Mouse (Mus musculus): ENCODE measurements around the gene Olfr97. TPM values are rescaled to one million over a fixed set of nuclear protein-coding genes. Genes with fewer than 3 reads are reported as not detected.

Olfr97 gene
- polyA plus RNA-seq, 1 experiment = not detected

DNA sequence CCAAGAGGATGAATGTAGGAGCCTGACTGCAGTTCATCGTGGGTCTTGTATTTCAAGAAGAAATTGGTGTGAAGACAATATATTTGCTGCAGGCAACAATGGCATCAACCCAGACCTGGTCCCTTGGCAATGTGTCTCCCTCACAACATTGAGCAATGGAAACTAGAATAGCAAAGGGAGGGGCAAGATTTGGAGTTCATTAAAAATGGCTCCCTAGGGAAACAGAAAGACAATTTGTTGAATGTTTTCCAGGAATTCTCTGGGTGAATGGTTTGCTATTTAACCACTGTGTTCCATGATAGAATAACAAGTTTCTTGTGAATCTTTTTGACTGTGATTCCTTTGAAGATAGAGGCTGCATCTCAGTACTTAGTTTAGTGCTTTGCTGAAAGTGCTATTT is 26.5 kb upstream of the Olfr97 start, which contains the start of gene Olfr98:
Gene Olfr98, minus strand, starts transcription at position 124 of the 400 bp plus-strand sequence.
- DNase-seq = no peak
- Histone ChIP-seq H3K4me3 (ENCODE audit: control insufficient read depth, insufficient read depth, low read length) (no peak within 1 kb of the TSS), H3K4me1 (replicated peaks; ENCODE audit: control insufficient read depth, insufficient read depth, low read length) (no peaks in the 10 kb centered on the region), H3K27me3 (ENCODE audit: control insufficient read depth, insufficient read depth, low read length) (no peaks in the 10 kb centered on the region), H3K36me3 (ENCODE audit: control insufficient read depth, insufficient read depth, low read length) (no peaks in the 10 kb centered on the region), H3K27ac (ENCODE audit: control insufficient read depth, insufficient read depth, low read length) (no peak within 1 kb of the TSS)
- WGBS = 90% methylated on average over 1 of the region's 1 CpGs
- no peak for TF ChIP-seq CTCF (IDR thresholded peaks at IDR 0.05; ENCODE audit: borderline replicate concordance, control insufficient read depth, extremely low read depth, insufficient read depth, low read length, poor library complexity)
- TF ChIP-seq POLR2A (IDR thresholded peaks at IDR 0.05; ENCODE audit: control insufficient read depth, extremely low read depth, insufficient read depth, low read length, poor library complexity) = no peak

DNA sequence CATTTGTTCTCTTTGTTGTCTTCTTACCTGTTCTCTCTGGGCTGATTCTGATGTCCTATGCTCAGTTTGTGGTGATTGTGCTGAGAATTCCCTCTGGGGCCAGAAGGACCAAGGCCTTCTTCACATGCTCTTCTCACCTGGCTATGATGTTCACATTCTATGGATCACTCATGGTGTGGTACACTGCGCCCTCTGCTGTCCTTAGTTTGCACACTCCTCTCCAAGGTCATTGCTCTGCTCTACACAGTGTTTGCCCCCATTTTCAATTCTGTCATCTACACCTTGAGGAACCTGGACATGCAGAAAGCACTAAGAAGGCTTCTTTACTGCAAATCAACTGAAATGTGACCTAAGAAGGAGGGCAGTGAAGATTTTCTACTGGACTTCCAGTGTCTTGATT is 13.4 kb upstream of the Olfr97 start:
- Histone ChIP-seq H3K36me3 (ENCODE audit: control insufficient read depth, insufficient read depth, low read length) (no peaks in the 10 kb centered on the region), H3K4me3 (ENCODE audit: control insufficient read depth, insufficient read depth, low read length) (no peak overlapping the region), H3K4me1 (replicated peaks; ENCODE audit: control insufficient read depth, insufficient read depth, low read length) (no peaks in the 10 kb centered on the region), H3K27ac (ENCODE audit: control insufficient read depth, insufficient read depth, low read length) (no peak overlapping the region), H3K27me3 (ENCODE audit: control insufficient read depth, insufficient read depth, low read length) (no peaks in the 10 kb centered on the region)
- WGBS = 13% methylated on average over 1 of the region's 1 CpGs
- peak; percentile 42 for DNase-seq
- TF ChIP-seq CTCF (IDR thresholded peaks at IDR 0.05; ENCODE audit: borderline replicate concordance, control insufficient read depth, extremely low read depth, insufficient read depth, low read length, poor library complexity) = no peak
- TF ChIP-seq POLR2A (IDR thresholded peaks at IDR 0.05; ENCODE audit: control insufficient read depth, extremely low read depth, insufficient read depth, low read length, poor library complexity) = no peak

DNA sequence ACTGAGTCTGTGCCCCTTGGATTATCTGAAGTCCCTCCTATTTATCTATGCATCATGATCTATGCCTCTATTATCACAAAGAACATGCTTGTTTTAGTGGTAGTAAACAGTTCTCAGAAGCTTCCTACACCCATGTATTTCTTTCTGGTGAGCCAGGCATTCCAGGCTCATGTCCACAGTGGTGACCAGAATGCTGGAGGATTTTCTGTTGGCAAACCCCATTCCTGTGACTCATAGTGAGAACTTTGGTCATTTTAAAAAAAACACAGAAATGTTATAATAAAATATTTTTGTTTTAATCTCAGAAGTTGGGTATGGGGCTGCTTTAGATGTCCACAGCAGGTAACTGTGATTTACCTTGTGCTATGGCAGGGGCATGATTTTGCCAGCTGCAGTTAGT is 12.3 kb upstream of the Olfr97 start:
- DNase-seq = no peak
- no peaks in the 10 kb centered on the region for H3K36me3 ChIP-seq (ENCODE audit: control insufficient read depth, insufficient read depth, low read length)
- H3K27ac ChIP-seq (ENCODE audit: control insufficient read depth, insufficient read depth, low read length) = no peak overlapping the region
- no peak for TF ChIP-seq POLR2A (IDR thresholded peaks at IDR 0.05; ENCODE audit: control insufficient read depth, extremely low read depth, insufficient read depth, low read length, poor library complexity)
- no peak for TF ChIP-seq CTCF (IDR thresholded peaks at IDR 0.05; ENCODE audit: borderline replicate concordance, control insufficient read depth, extremely low read depth, insufficient read depth, low read length, poor library complexity)
- H3K4me3 ChIP-seq (ENCODE audit: control insufficient read depth, insufficient read depth, low read length) = no peak overlapping the region
- H3K27me3 ChIP-seq (ENCODE audit: control insufficient read depth, insufficient read depth, low read length) = no peaks in the 10 kb centered on the region
- no peaks in the 10 kb centered on the region for H3K4me1 ChIP-seq (replicated peaks; ENCODE audit: control insufficient read depth, insufficient read depth, low read length)

DNA sequence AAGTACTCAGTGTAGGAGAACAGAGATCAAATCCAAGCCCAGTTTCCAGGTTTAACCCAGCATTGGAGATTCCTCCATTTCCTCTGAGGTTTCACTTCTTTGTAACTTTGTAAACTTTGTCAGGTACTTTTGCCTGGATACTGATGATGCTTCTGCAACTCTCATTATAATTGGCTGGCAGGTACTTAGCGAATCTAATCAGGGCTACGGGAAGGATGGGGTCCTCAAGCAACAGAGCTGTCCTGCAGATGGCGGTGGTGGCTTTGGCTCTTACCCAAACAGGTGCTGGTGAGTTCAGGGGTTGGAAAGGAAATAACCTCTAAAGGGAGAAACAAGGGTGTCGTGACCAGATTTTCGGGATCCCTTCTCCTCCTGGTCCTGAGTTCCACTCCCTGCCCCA is 9.6 kb upstream of the Olfr97 start:
- peak; percentile 69 for DNase-seq
- Histone ChIP-seq H3K27ac (ENCODE audit: control insufficient read depth, insufficient read depth, low read length) (no peak overlapping the region), H3K4me3 (ENCODE audit: control insufficient read depth, insufficient read depth, low read length) (no peak overlapping the region), H3K27me3 (ENCODE audit: control insufficient read depth, insufficient read depth, low read length) (no peaks in the 10 kb centered on the region), H3K36me3 (ENCODE audit: control insufficient read depth, insufficient read depth, low read length) (no peaks in the 10 kb centered on the region), H3K4me1 (replicated peaks; ENCODE audit: control insufficient read depth, insufficient read depth, low read length) (no peaks in the 10 kb centered on the region)
- TF ChIP-seq POLR2A (IDR thresholded peaks at IDR 0.05; ENCODE audit: control insufficient read depth, extremely low read depth, insufficient read depth, low read length, poor library complexity) = no peak
- 5% methylated on average over 5 of the region's 5 CpGs for WGBS

DNA sequence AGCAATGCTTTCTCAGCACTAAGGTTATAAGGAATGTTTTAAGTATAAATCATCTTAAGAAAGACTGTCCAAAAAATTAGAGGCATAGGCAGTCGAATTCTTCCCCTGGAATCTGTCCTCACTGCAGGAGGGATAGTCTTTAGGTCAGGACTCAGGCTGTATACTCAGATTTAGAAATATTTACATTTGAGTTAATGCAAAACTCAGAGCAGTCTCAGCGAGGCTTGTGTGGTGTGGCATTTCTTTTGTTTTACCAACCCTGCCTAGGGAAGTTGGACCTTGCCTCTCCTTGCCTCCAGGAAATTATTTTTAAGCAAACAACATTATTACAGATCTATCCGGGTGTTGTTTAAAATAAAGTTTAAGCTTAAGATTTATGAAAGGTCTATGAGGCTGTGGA is 5.1 kb upstream of the Olfr97 start:
- no peaks in the 10 kb centered on the region for H3K36me3 ChIP-seq (ENCODE audit: control insufficient read depth, insufficient read depth, low read length)
- DNase-seq = no peak
- WGBS = 65% methylated on average over 3 of the region's 3 CpGs
- no peak overlapping the region for H3K27ac ChIP-seq (ENCODE audit: control insufficient read depth, insufficient read depth, low read length)
- TF ChIP-seq POLR2A (IDR thresholded peaks at IDR 0.05; ENCODE audit: control insufficient read depth, extremely low read depth, insufficient read depth, low read length, poor library complexity) (no peak), CTCF (IDR thresholded peaks at IDR 0.05; ENCODE audit: borderline replicate concordance, control insufficient read depth, extremely low read depth, insufficient read depth, low read length, poor library complexity) (no peak)
- H3K4me3 ChIP-seq (ENCODE audit: control insufficient read depth, insufficient read depth, low read length) = no peak overlapping the region
- no peaks in the 10 kb centered on the region for H3K4me1 ChIP-seq (replicated peaks; ENCODE audit: control insufficient read depth, insufficient read depth, low read length)
- no peaks in the 10 kb centered on the region for H3K27me3 ChIP-seq (ENCODE audit: control insufficient read depth, insufficient read depth, low read length)

DNA sequence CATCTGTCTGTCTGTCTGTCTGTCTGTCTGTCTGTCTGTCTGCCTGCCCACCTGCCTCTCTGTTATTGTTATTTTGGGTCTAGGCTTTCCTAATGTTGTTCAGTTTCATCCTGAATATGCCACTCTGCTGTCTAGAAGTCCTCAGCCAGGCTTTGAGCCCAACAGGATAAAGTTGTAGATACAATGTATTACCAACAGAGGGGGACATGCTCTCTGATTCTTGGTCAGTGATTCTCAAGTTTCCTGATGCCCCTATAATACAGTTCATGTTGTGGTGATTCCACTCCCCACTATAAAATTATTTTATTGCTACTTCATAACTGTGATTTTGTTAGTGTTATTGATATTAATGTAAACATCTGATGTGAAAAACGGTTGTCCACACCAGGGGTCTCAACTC is 15.3 kb downstream of the Olfr97 start:
- TF ChIP-seq CTCF (IDR thresholded peaks at IDR 0.05; ENCODE audit: borderline replicate concordance, control insufficient read depth, extremely low read depth, insufficient read depth, low read length, poor library complexity) = no peak
- no peak for TF ChIP-seq POLR2A (IDR thresholded peaks at IDR 0.05; ENCODE audit: control insufficient read depth, extremely low read depth, insufficient read depth, low read length, poor library complexity)
- Histone ChIP-seq H3K4me3 (ENCODE audit: control insufficient read depth, insufficient read depth, low read length) (no peak overlapping the region), H3K27ac (ENCODE audit: control insufficient read depth, insufficient read depth, low read length) (no peak overlapping the region), H3K36me3 (ENCODE audit: control insufficient read depth, insufficient read depth, low read length) (no peaks in the 10 kb centered on the region), H3K27me3 (ENCODE audit: control insufficient read depth, insufficient read depth, low read length) (no peaks in the 10 kb centered on the region), H3K4me1 (replicated peaks; ENCODE audit: control insufficient read depth, insufficient read depth, low read length) (no peaks in the 10 kb centered on the region)
- DNase-seq = no peak
- 31% methylated on average over 1 of the region's 1 CpGs for WGBS

DNA sequence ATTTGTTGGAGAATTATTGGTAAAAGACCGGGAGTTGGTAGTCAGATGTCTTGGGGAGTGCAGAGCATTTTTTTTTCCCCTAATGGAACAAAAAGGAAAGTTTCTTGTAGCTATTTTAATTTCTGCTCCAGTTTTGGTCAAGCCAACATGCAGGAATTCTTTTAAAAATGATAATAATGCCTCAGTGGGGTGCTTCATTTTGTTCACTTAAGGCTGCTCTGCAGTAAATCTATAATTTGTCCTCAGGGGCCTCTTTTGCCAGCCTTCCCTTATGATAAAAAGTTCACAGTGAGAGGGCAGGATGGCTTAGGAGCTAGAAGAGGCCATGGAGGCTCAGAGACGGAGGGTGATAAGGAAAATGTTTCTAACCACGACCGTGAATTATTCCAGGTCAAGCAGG is 17.3 kb downstream of the Olfr97 start, which contains the start of gene Olfr96:
Gene Olfr96, plus strand, starts transcription at position 301 of the 400 bp plus-strand sequence.
- DNase-seq = no peak
- Histone ChIP-seq H3K27me3 (ENCODE audit: control insufficient read depth, insufficient read depth, low read length) (no peaks in the 10 kb centered on the region), H3K4me1 (replicated peaks; ENCODE audit: control insufficient read depth, insufficient read depth, low read length) (no peaks in the 10 kb centered on the region), H3K4me3 (ENCODE audit: control insufficient read depth, insufficient read depth, low read length) (no peak within 1 kb of the TSS), H3K36me3 (ENCODE audit: control insufficient read depth, insufficient read depth, low read length) (no peaks in the 10 kb centered on the region), H3K27ac (ENCODE audit: control insufficient read depth, insufficient read depth, low read length) (no peak within 1 kb of the TSS)
- TF ChIP-seq CTCF (IDR thresholded peaks at IDR 0.05; ENCODE audit: borderline replicate concordance, control insufficient read depth, extremely low read depth, insufficient read depth, low read length, poor library complexity) (no peak), POLR2A (IDR thresholded peaks at IDR 0.05; ENCODE audit: control insufficient read depth, extremely low read depth, insufficient read depth, low read length, poor library complexity) (no peak)
- WGBS = 64% methylated on average over 4 of the region's 4 CpGs

All from thymus, adult 2 months (tissue).